Mouse (Mus musculus) midbrain, embryonic 16.5 days (tissue): Measurements from ENCODE around the gene Zc3h7b. TPM values are rescaled to one million over a fixed set of nuclear protein-coding genes. Genes with fewer than 3 reads are reported as not detected.

ENCODE experiments used
- ATAC-seq: fragments of 200-750 bp; cut with Nextera tagmentation; 2 replicates; pipeline ENCODE4 v1.8.0; 2017; ENCODE audit warnings: moderate TSS enrichment
- H3K27ac ChIP-seq: fragments of 300-500 bp; sonication (generic); 2 replicates; pipeline ENCODE4 v1.5.1; 2014; ENCODE audit warnings: mild to moderate bottlenecking, low read length, mixed read lengths
- H3K27me3 ChIP-seq: fragments of 300-500 bp; sonication (generic); 2 replicates; pipeline ENCODE4 v1.6.1; 2014; ENCODE audit warnings: low read depth, low read length, mixed read lengths; ENCODE audit not compliant: control insufficient read depth, insufficient read depth
- H3K36me3 ChIP-seq: fragments of 300-500 bp; sonication (generic); 2 replicates; pipeline ENCODE4 v1.6.1; 2014; ENCODE audit warnings: mild to moderate bottlenecking, low read length, moderate library complexity, mixed read lengths; ENCODE audit not compliant: control insufficient read depth, insufficient read depth
- H3K4me1 ChIP-seq: fragments of 300-500 bp; sonication (generic); 2 replicates; pipeline ENCODE4 v1.6.1; 2014; ENCODE audit warnings: mild to moderate bottlenecking, low read length, mixed read lengths; ENCODE audit not compliant: control insufficient read depth, insufficient read depth
- H3K4me2 ChIP-seq: fragments of 300-500 bp; sonication (generic); 2 replicates; pipeline ENCODE4 v1.6.1; 2014; ENCODE audit warnings: mild to moderate bottlenecking, low read length, mixed read lengths
- H3K4me3 ChIP-seq: fragments of 300-500 bp; sonication (generic); 2 replicates; pipeline ENCODE4 v1.5.1; 2014; ENCODE audit warnings: low read depth, mild to moderate bottlenecking, low read length, moderate library complexity, mixed read lengths
- H3K9ac ChIP-seq: fragments of 300-500 bp; sonication (generic); 2 replicates; pipeline ENCODE4 v1.6.1; 2014; ENCODE audit warnings: low read depth, low read length, mixed read lengths
- H3K9me3 ChIP-seq: fragments of 300-500 bp; sonication (generic); replicated peaks from 2 replicates; pipeline ENCODE4 v1.6.1; 2014; ENCODE audit warnings: mild to moderate bottlenecking, low read length, mixed read lengths; ENCODE audit not compliant: control insufficient read depth, poor library complexity, severe bottlenecking
- WGBS: fragments of 180-500 bp; shearing (Covaris S2); extraction: QIAGEN DNeasy Blood & Tissue Kit; methylation state at CpG from one replicate; pipeline ENCODE4 v1.1.7; 2014; 5-methylcytosine and 5-hydroxymethylcytosine counted together
- polyA plus RNA-seq: library from polyadenylated mRNA; unstranded; fragments of >200 nt; fragmentation: Nextera tagmentation; extraction: Ambion mirVana; gene quantifications from 2 replicates; pipeline ENCODE4 v1.2.1, GENCODE M21; 2015

Gene Zc3h7b
- polyA plus RNA-seq, 1 experiment from 2014 or later = 54.2 TPM

GRCm38 (mm10) chr15:81813986-81814705 is 69.3 kb downstream of the Zc3h7b start:
- Histone ChIP-seq H3K36me3 (peaks cover 22% of the 10 kb centered on the region), H3K9me3 (no peaks in the 10 kb centered on the region), H3K27ac (no peak overlapping the region), H3K4me2 (no peak overlapping the region), H3K4me1 (peaks cover 27% of the 10 kb centered on the region), H3K9ac (no peak overlapping the region), H3K4me3 (no peak overlapping the region), H3K27me3 (no peaks in the 10 kb centered on the region)
- no peak for ATAC-seq
- WGBS = 61% methylated on average over 5 of the region's 5 CpGs

GRCm38 (mm10) chr15:81814716-81815370 is 70.0 kb downstream of the Zc3h7b start:
- no peak for ATAC-seq
- Histone ChIP-seq H3K9ac (no peak overlapping the region), H3K4me2 (no peak overlapping the region), H3K27ac (no peak overlapping the region), H3K36me3 (peaks cover 24% of the 10 kb centered on the region), H3K4me3 (no peak overlapping the region), H3K4me1 (peaks cover 25% of the 10 kb centered on the region), H3K27me3 (no peaks in the 10 kb centered on the region), H3K9me3 (no peaks in the 10 kb centered on the region)
- WGBS = 91% methylated on average over 12 of the region's 12 CpGs

GRCm38 (mm10) chr15:81818404-81818803 is 73.5 kb downstream of the Zc3h7b start:
- peaks cover 36% of the 10 kb centered on the region for H3K36me3 ChIP-seq
- ATAC-seq = no peak
- no peak overlapping the region for H3K4me2 ChIP-seq
- H3K9ac ChIP-seq = no peak overlapping the region
- no peaks in the 10 kb centered on the region for H3K9me3 ChIP-seq
- H3K4me3 ChIP-seq = no peak overlapping the region
- no peaks in the 10 kb centered on the region for H3K27me3 ChIP-seq
- H3K27ac ChIP-seq = no peak overlapping the region
- peaks cover 4% of the 10 kb centered on the region for H3K4me1 ChIP-seq
- 90% methylated on average over 3 of the region's 3 CpGs for WGBS

- ATAC-seq = no peak
- Histone ChIP-seq H3K4me2 (no peak overlapping the region), H3K27me3 (no peaks in the 10 kb centered on the region), H3K4me3 (no peak overlapping the region), H3K36me3 (peaks cover 37% of the 10 kb centered on the region), H3K27ac (no peak overlapping the region), H3K9me3 (no peaks in the 10 kb centered on the region), H3K9ac (no peak overlapping the region), H3K4me1 (no peaks in the 10 kb centered on the region)
- 89% methylated on average over 3 of the region's 3 CpGs for WGBS
Measured at GRCm38 (mm10) chr15:81822631-81823030, 77.8 kb downstream of the Zc3h7b start.

GRCm38 (mm10) chr15:81824832-81825231 is 80.0 kb downstream of the Zc3h7b start:
- no peaks in the 10 kb centered on the region for H3K4me1 ChIP-seq
- H3K4me3 ChIP-seq = no peak overlapping the region
- 83% methylated on average over 3 of the region's 3 CpGs for WGBS
- H3K36me3 ChIP-seq = peaks cover 33% of the 10 kb centered on the region
- no peak overlapping the region for H3K4me2 ChIP-seq
- no peaks in the 10 kb centered on the region for H3K27me3 ChIP-seq
- H3K9me3 ChIP-seq = no peaks in the 10 kb centered on the region
- no peak overlapping the region for H3K9ac ChIP-seq
- H3K27ac ChIP-seq = no peak overlapping the region
- ATAC-seq = no peak

- Histone ChIP-seq H3K36me3 (peaks cover 18% of the 10 kb centered on the region), H3K9me3 (no peaks in the 10 kb centered on the region), H3K27me3 (no peaks in the 10 kb centered on the region), H3K4me1 (peaks cover 3% of the 10 kb centered on the region; the same call in 1 of the 2 replicates), H3K9ac (no peak overlapping the region), H3K4me3 (no peak overlapping the region), H3K27ac (no peak overlapping the region), H3K4me2 (no peak overlapping the region)
- WGBS = 90% methylated on average over 7 of the region's 7 CpGs
- ATAC-seq = no peak
Measured at GRCm38 (mm10) chr15:81828426-81829207, 83.8 kb downstream of the Zc3h7b start.

- H3K36me3 ChIP-seq = peaks cover 15% of the 10 kb centered on the region
- ATAC-seq = no peak
- no peak overlapping the region for H3K27ac ChIP-seq
- no peak overlapping the region for H3K4me3 ChIP-seq
- no peak overlapping the region for H3K9ac ChIP-seq
- H3K4me1 ChIP-seq = peaks cover 3% of the 10 kb centered on the region; the same call in 1 of the 2 replicates
- no peaks in the 10 kb centered on the region for H3K9me3 ChIP-seq
- 78% methylated on average over 2 of the region's 2 CpGs for WGBS
- H3K4me2 ChIP-seq = no peak overlapping the region
- H3K27me3 ChIP-seq = no peaks in the 10 kb centered on the region
Measured at GRCm38 (mm10) chr15:81829208-81829580, 84.3 kb downstream of the Zc3h7b start.

- no peaks in the 10 kb centered on the region for H3K9me3 ChIP-seq
- no peak overlapping the region for H3K4me2 ChIP-seq
- H3K36me3 ChIP-seq = peaks cover 14% of the 10 kb centered on the region
- no peak overlapping the region for H3K4me3 ChIP-seq
- 89% methylated on average over 4 of the region's 4 CpGs for WGBS
- no peak overlapping the region for H3K9ac ChIP-seq
- peaks cover 3% of the 10 kb centered on the region; the same call in 1 of the 2 replicates for H3K4me1 ChIP-seq
- no peak for ATAC-seq
- no peak overlapping the region for H3K27ac ChIP-seq
- no peaks in the 10 kb centered on the region for H3K27me3 ChIP-seq
Measured at GRCm38 (mm10) chr15:81830530-81830929, 85.7 kb downstream of the Zc3h7b start.
